Mouse (Mus musculus) heart, adult 2 months (tissue): Measurements from ENCODE around the gene 1810055G02Rik. TPM values are rescaled to one million over a fixed set of nuclear protein-coding genes. Genes with fewer than 3 reads are reported as not detected.

Source experiments
- DNase-seq, 2 experiments: peaks; one replicate each; pipeline ENCODE4 v3.0.0; 2021
- H3K27ac ChIP-seq: fragments of 200-600 bp; 2 replicates; pipeline ENCODE4 v1.8.1; 2022
- H3K27me3 ChIP-seq: fragments of 200-500 bp; 2 replicates; pipeline ENCODE4 v1.6.1; 2012; ENCODE audit warnings: mild to moderate bottlenecking, low read length, inconsistent platforms, mixed read lengths; ENCODE audit not compliant: control insufficient read depth, insufficient read depth
- H3K36me3 ChIP-seq: fragments of 200-500 bp; 2 replicates; pipeline ENCODE4 v1.6.1; 2012; ENCODE audit warnings: low read length, inconsistent platforms; ENCODE audit not compliant: control insufficient read depth, insufficient read depth
- H3K4me1 ChIP-seq: fragments of 200-500 bp; 2 replicates; pipeline ENCODE4 v1.6.1; 2011; ENCODE audit warnings: low read length; ENCODE audit not compliant: control insufficient read depth, insufficient read depth
- H3K4me3 ChIP-seq: fragments of 200-600 bp; 2 replicates; pipeline ENCODE4 v1.8.1; 2022
- H3K79me2 ChIP-seq: fragments of 200-500 bp; replicated peaks from 2 replicates; pipeline ENCODE4 v1.6.1; 2012; ENCODE audit warnings: mild to moderate bottlenecking, inconsistent platforms, low read length, moderate library complexity, mixed read lengths; ENCODE audit not compliant: control insufficient read depth, insufficient read depth
- H3K9ac ChIP-seq: fragments of 200-500 bp; 2 replicates; pipeline ENCODE4 v1.6.1; 2012; ENCODE audit warnings: low read depth, mild to moderate bottlenecking, control low read depth, inconsistent platforms, low read length, mixed read lengths
- CTCF ChIP-seq: fragments of 200-600 bp; IDR thresholded peaks from 2 replicates; pipeline ENCODE4 v1.8.1; 2022; ENCODE audit warnings: antibody characterized with exemption, mild to moderate bottlenecking, moderate library complexity
- EP300 ChIP-seq: fragments of 200-500 bp; IDR thresholded peaks from 2 replicates; pipeline ENCODE4 v1.6.1; 2011; ENCODE audit warnings: low read depth, low read length, control low read depth; ENCODE audit not compliant: insufficient read depth
- POLR2A ChIP-seq: fragments of 200-500 bp; IDR thresholded peaks from 2 replicates; pipeline ENCODE4 v1.6.1; 2011; ENCODE audit warnings: mild to moderate bottlenecking, low read depth, low read length, control low read depth; ENCODE audit not compliant: insufficient read depth
- WGBS: fragments of 180-500 bp; shearing (Covaris S2); methylation state at CpG from one replicate; pipeline ENCODE4 v1.1.7; 2018; 5-methylcytosine and 5-hydroxymethylcytosine counted together
- intact Hi-C: fragments of 180-260 bp; cut with DNase I; formaldehyde crosslinking; loops from one replicate; pipeline ENCODE4 v1.15.1; 2025
- polyA plus RNA-seq: library from polyadenylated mRNA; depleted of rRNA; stranded (reverse); fragments of >200 nt; gene quantifications from 2 replicates; pipeline ENCODE4 v1.2.3, GENCODE M21; 2012; rRNA removed
- total RNA-seq, 2 experiments: library from RNA; stranded (reverse); gene quantifications; 2 replicates each; pipeline ENCODE4 v1.2.3; 2021

1810055G02Rik gene
- total and polyA plus RNA-seq, 3 experiments = 8.1 to 17.9 (median 8.3) TPM

DNA sequence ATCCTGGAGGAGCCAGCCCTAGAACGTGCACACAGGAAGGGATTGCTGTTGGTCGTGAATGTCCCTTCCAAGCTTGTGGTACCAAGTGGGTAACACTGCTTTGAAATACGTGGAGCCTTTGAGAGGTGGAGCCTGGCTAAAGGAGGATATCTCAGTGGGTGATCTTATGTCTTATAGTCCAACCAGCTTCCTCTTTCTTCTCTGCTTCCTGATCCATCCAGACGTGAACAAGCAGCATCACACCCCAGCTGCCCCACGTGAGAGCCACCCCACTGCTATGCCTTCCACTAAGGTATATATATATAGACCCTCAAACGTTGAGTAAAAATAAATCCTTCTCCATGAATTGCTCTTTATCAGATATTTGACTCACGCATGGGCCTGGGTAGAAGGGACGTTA lies 45.6 kb downstream of the 1810055G02Rik start:
- H3K9ac ChIP-seq = no peak overlapping the region
- DNase-seq = no peak
- intact Hi-C loops = no loop called here
- no peaks in the 10 kb centered on the region for H3K36me3 ChIP-seq
- H3K4me1 ChIP-seq = no peaks in the 10 kb centered on the region
- no peak overlapping the region for H3K27ac ChIP-seq
- no peak for TF ChIP-seq CTCF
- TF ChIP-seq POLR2A = no peak
- no peak for TF ChIP-seq EP300
- no peaks in the 10 kb centered on the region for H3K79me2 ChIP-seq
- WGBS = 33% methylated on average over 8 of the region's 8 CpGs
- H3K4me3 ChIP-seq = no peak overlapping the region
- H3K27me3 ChIP-seq = no peaks in the 10 kb centered on the region

DNA sequence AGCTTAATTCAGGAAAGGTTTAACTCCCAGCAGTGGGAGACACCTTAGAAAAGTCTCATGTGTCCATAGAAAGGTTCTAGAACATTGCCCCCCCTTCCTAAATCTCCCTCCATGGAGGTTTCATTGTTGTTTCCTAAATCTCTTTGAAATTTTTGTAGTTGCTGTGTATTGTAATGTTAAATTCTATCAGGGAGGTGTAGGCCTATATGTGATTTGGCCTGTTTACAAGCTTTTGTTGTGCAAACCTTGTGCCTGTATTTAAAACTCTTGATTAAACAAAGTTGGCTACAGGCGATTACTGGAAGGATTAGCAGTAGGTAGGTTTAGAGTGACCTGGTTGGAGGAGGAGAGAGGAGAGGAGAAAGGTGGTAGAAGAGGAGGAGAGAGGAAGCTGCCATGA lies 49.8 kb downstream of the 1810055G02Rik start:
- 62% methylated on average over 1 of the region's 1 CpGs for WGBS
- intact Hi-C loops = no loop called here
- TF ChIP-seq CTCF (no peak), EP300 (no peak), POLR2A (no peak)

DNA sequence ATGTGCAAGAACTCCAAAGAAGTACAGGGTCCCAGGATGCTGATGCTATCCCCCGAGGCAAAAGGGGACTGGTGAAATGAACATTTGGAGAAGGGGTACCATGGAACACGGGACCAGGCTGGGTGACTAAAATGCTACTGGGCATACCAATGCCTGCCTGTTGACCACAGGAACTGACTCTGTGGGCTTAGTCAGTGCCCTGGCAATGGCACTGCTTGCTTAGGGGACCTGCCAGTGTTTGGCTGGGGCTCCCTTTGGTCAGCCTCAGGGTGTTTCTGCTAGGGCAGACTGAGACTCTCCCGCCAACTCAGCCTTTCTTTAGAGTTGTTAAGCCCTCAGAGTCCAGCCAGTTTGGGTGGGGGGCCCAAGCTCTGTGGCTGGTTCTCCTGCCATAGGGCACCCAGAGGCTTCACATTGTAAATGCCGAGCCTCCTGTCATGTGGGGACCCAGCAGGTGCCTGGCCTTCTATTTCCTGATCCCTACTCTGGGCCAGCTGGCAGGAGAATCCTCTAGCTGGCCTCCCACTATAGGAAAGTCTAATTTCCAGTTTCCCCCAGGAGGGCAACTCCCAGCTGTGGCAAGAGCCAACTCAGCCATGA lies 57.2 kb downstream of the 1810055G02Rik start:
- DNase-seq = no peak

More for the DNA sequence above, 49.8 kb downstream of the 1810055G02Rik start:
- no peaks in the 10 kb centered on the region for H3K36me3 ChIP-seq
- no peak for DNase-seq
- no peaks in the 10 kb centered on the region for H3K27me3 ChIP-seq
- no peaks in the 10 kb centered on the region for H3K4me1 ChIP-seq
- no peak overlapping the region for H3K9ac ChIP-seq
- no peaks in the 10 kb centered on the region for H3K79me2 ChIP-seq
- H3K27ac ChIP-seq = no peak overlapping the region
- no peak overlapping the region for H3K4me3 ChIP-seq

DNA sequence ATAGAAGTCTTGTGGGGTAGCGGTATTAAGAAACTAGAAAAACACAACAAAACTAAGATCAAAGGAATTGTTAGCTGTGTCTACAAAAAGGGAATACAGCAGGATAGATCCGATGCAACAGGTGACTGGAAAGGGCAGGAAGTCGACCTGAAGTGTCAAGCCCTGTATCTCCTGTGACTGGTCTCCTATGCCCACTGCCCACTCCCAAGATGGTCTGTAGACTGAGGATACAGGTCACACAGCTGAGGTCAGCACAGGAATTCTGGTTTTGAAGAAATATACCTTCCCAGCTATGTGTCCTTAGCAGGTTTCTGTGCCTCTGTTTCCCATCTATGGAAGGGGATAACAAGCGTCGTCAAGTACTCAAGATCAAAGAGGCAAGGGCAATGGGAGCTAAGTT lies 58.3 kb downstream of the 1810055G02Rik start:
- TF ChIP-seq POLR2A = no peak
- TF ChIP-seq EP300 = no peak
- TF ChIP-seq CTCF = no peak

More for the DNA sequence above, 57.2 kb downstream of the 1810055G02Rik start:
- Histone ChIP-seq H3K4me1 (peaks cover 7% of the 10 kb centered on the region), H3K27ac (no peak overlapping the region), H3K36me3 (peaks cover 1% of the 10 kb centered on the region), H3K9ac (no peak overlapping the region), H3K79me2 (no peaks in the 10 kb centered on the region), H3K27me3 (no peaks in the 10 kb centered on the region), H3K4me3 (no peak overlapping the region)
- intact Hi-C loops = loop anchor here (5.0 kb wide), 1 partner anchor 443 kb away; the partner anchor contains the start of gene Cpt1a
- WGBS = 73% methylated on average over 4 of the region's 4 CpGs
- TF ChIP-seq CTCF (no peak), EP300 (no peak), POLR2A (no peak)

DNA sequence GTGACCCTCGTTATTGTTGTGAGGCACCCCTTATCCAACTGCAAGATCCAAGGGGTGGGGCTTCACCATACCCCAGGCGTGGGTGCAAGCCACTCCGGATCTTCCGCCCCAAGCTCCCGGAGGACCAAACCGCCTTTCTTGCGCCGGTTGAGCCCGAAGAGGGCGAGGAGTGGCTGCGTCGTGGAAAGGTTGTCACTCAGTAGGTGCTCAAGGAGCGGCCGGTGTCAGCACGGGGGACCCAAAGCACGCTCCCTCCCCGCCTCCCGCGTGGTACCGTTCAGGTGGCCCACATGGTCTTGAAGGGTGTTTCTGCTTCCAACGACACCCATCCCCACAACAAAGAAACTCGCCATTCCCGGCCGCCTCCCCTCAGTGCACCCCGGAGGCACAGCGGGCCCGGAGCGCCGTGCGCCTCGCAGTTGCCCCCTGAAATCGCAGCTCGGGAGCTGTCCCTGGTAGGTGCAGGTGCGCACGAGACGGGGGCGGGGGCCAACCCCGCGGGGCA lies 59.2 kb downstream of the 1810055G02Rik start, which contains the start of gene Kmt5b:
TSS of gene Kmt5b (plus strand) at position 146 of the 505 bp plus-strand sequence.
- Histone ChIP-seq H3K27ac (peak within 1 kb of the TSS; percentile 99), H3K27me3 (no peaks in the 10 kb centered on the region), H3K36me3 (peaks cover 3% of the 10 kb centered on the region), H3K79me2 (no peaks in the 10 kb centered on the region), H3K4me1 (peaks cover 7% of the 10 kb centered on the region), H3K9ac (peak within 1 kb of the TSS; percentile 99), H3K4me3 (peak within 1 kb of the TSS; percentile 99)
- under 1% methylated on average over 38 of the region's 39 CpGs for WGBS
- TF ChIP-seq EP300 = no peak
- TF ChIP-seq POLR2A = no peak; the same call in 1 of the 2 replicates
- no peak for TF ChIP-seq CTCF
- DNase-seq = no peak
- intact Hi-C loops = loop anchor here (2.0 to 5.0 kb wide), 2 partner anchors 43 to 445 kb away; partner anchors contain the start of gene Cpt1a

More for the DNA sequence above, 58.3 kb downstream of the 1810055G02Rik start:
- Histone ChIP-seq H3K4me1 (peaks cover 7% of the 10 kb centered on the region), H3K9ac (no peak overlapping the region), H3K4me3 (no peak overlapping the region), H3K27me3 (no peaks in the 10 kb centered on the region), H3K79me2 (no peaks in the 10 kb centered on the region), H3K36me3 (peaks cover 3% of the 10 kb centered on the region), H3K27ac (no peak overlapping the region)
- no peak for DNase-seq
- intact Hi-C loops = loop anchor here (2.0 to 5.0 kb wide), 2 partner anchors 42 to 444 kb away; partner anchors contain the start of gene Cpt1a
- 94% methylated on average over 5 of the region's 5 CpGs for WGBS

Other genes starting within 250 kb of the 1810055G02Rik start
- 10 to 100 TPM; 72.9 to 79.3 TPM for gene Ppp6r3, start 132.5 kb upstream of the 1810055G02Rik start, total RNA-seq
- 45.8 and 63.4 TPM in 2 replicates for gene Ppp6r3, start 132.5 kb upstream of the 1810055G02Rik start, polyA plus RNA-seq
- 10 to 100 TPM; 52.2 to 56.5 TPM for gene Lrp5, start 21.7 kb upstream of the 1810055G02Rik start, total RNA-seq
- gene Lrp5, start 21.7 kb upstream of the 1810055G02Rik start, polyA plus RNA-seq = 35.0 and 36.3 TPM in 2 replicates
- gene Kmt5b, start 59.1 kb downstream of the 1810055G02Rik start, total RNA-seq = 10 to 100 TPM; 27.9 to 30.6 TPM
- 9.3 and 13.7 TPM in 2 replicates for gene Kmt5b, start 59.1 kb downstream of the 1810055G02Rik start, polyA plus RNA-seq
- gene Chka, start 143.5 kb downstream of the 1810055G02Rik start, total RNA-seq = 10 to 100 TPM; 10.7 to 12.5 TPM
- 9.5 and 14.1 TPM in 2 replicates for gene Chka, start 143.5 kb downstream of the 1810055G02Rik start, polyA plus RNA-seq
- 10 to 100 TPM in 1 of 2 experiments, 1 to 10 TPM in 1; 7.4 to 12.4 TPM for gene Tcirg1, start 198.8 kb downstream of the 1810055G02Rik start, total RNA-seq
- 47.7 and 50.5 TPM in 2 replicates for gene Tcirg1, start 198.8 kb downstream of the 1810055G02Rik start, polyA plus RNA-seq
- gene Ndufs8, start 204.5 kb downstream of the 1810055G02Rik start, total RNA-seq = 100 to 1,000 TPM; 438 to 511 TPM
- 761 and 809 TPM in 2 replicates for gene Ndufs8, start 204.5 kb downstream of the 1810055G02Rik start, polyA plus RNA-seq
- gene Aldh3b1, start 221.5 kb downstream of the 1810055G02Rik start, total RNA-seq = 1 to 10 TPM; 1.6 to 1.7 TPM
- gene Aldh3b1, start 221.5 kb downstream of the 1810055G02Rik start, polyA plus RNA-seq = 3.1 and 4.8 TPM in 2 replicates
- 10 to 100 TPM; 17.5 to 18.3 TPM for gene Unc93b1, start 226.9 kb downstream of the 1810055G02Rik start, total RNA-seq
- 38.1 and 45.5 TPM in 2 replicates for gene Unc93b1, start 226.9 kb downstream of the 1810055G02Rik start, polyA plus RNA-seq